Mouse (Mus musculus): ENCODE results near the gene Faim2.

DNA sequence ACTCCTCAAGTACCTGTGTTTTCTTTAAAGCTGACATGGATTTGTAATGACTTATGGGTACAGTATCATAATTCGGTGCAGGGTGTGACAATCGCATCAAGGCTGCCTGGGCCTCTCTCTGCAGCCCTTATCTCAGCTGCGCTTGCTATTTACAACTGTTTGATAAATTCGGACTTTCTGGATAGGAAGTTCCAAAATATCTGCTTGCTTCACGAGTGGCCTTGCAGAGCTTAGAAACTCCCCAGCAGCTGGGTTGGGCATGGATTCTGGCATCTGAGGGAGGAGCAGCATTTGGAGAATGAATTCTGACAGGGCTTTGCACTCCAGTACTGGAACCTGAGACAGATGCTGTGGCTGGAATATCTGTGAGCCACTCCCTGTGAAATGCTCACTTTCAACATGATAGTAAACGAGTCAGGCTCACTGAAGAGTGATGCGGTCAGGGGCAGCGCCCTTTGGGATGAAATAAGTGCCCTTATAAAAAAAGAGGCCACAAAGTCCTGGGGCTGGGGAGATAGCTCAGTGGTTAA, 78.1 kb downstream of the Faim2 start:
- TF ChIP-seq GATA1 (IDR thresholded peaks at IDR 0.05; ENCODE audit: borderline replicate concordance, low read length), result no peak
- TF ChIP-seq FLI1 (IDR thresholded peaks at IDR 0.05; ENCODE audit: low read length), result no peak
